Mouse (Mus musculus) neural tube, embryonic 11.5 days (tissue): Measurements from ENCODE around the gene Dip2a. TPM values are rescaled to one million over a fixed set of nuclear protein-coding genes. Genes with fewer than 3 reads are reported as not detected.

Source experiments
- ATAC-seq: fragments of 200-750 bp; cut with Nextera tagmentation; 2 replicates; pipeline ENCODE4 v1.8.0; 2017; ENCODE audit warnings: moderate number of reproducible peaks, mild to moderate bottlenecking, moderate TSS enrichment, moderate library complexity; ENCODE audit not compliant: insufficient read depth, low FRiP score, low TSS enrichment
- DNase-seq: peaks from one replicate; pipeline ENCODE4 v3.0.0-alpha.2; 2015; ENCODE audit warnings: low spot score
- H3K27ac ChIP-seq: fragments of 300-500 bp; sonication (generic); 2 replicates; pipeline ENCODE4 v1.5.1; 2014; ENCODE audit warnings: low read depth, mild to moderate bottlenecking, low read length
- H3K27me3 ChIP-seq: fragments of 300-500 bp; sonication (generic); 2 replicates; pipeline ENCODE4 v1.6.1; 2014; ENCODE audit warnings: mild to moderate bottlenecking, low read length, mixed read lengths; ENCODE audit not compliant: control insufficient read depth, insufficient read depth
- H3K36me3 ChIP-seq: fragments of 300-500 bp; sonication (generic); 2 replicates; pipeline ENCODE4 v1.6.1; 2014; ENCODE audit warnings: mild to moderate bottlenecking, low read length, moderate library complexity, mixed read lengths; ENCODE audit not compliant: control insufficient read depth, insufficient read depth
- H3K4me1 ChIP-seq: fragments of 300-500 bp; sonication (generic); 2 replicates; pipeline ENCODE4 v1.6.1; 2014; ENCODE audit warnings: low read length, mixed read lengths; ENCODE audit not compliant: control insufficient read depth, insufficient read depth
- H3K4me2 ChIP-seq: fragments of 300-500 bp; sonication (generic); 2 replicates; pipeline ENCODE4 v1.6.1; 2014; ENCODE audit warnings: low read depth, mild to moderate bottlenecking, moderate library complexity
- H3K4me3 ChIP-seq: fragments of 300-500 bp; sonication (generic); 2 replicates; pipeline ENCODE4 v1.5.1; 2014; ENCODE audit warnings: low read depth, low read length
- H3K9ac ChIP-seq: fragments of 300-500 bp; sonication (generic); 2 replicates; pipeline ENCODE4 v1.6.1; 2014; ENCODE audit warnings: mild to moderate bottlenecking, low read length
- H3K9me3 ChIP-seq: fragments of 300-500 bp; sonication (generic); 2 replicates; pipeline ENCODE4 v1.6.1; 2016; ENCODE audit warnings: low read length; ENCODE audit not compliant: control insufficient read depth
- WGBS: fragments of 180-500 bp; shearing (Covaris S2); extraction: QIAGEN DNeasy Blood & Tissue Kit; methylation state at CpG from one replicate; pipeline ENCODE4 v1.1.7; 2014; 5-methylcytosine and 5-hydroxymethylcytosine counted together
- polyA plus RNA-seq: library from polyadenylated mRNA; unstranded; fragments of >200 nt; fragmentation: Nextera tagmentation; extraction: Ambion mirVana; gene quantifications from 2 replicates; pipeline ENCODE4 v1.2.1, GENCODE M21; 2014

Dip2a gene
- 4.3 and 4.7 TPM in 2 replicates for polyA plus RNA-seq

GRCm38 (mm10) chr10:76344711-76345539 is at the start of gene Dip2a:
TSS of gene Dip2a (minus strand) at chr10:76345291.
- under 1% methylated on average over 80 of the region's 94 CpGs for WGBS
- H3K9ac ChIP-seq, result peak within 1 kb of the TSS; percentile 90
- peak within 1 kb of the TSS; percentile 81 for H3K4me2 ChIP-seq
- H3K36me3 ChIP-seq, result no peaks in the 10 kb centered on the region
- ATAC-seq, result peak; percentile 92
- H3K27me3 ChIP-seq, result no peaks in the 10 kb centered on the region
- no peaks in the 10 kb centered on the region for H3K9me3 ChIP-seq
- H3K4me1 ChIP-seq, result 0 out of 2 replicates have a peak, but pooled peaks cover 5% of the 10 kb centered on the region
- peak within 1 kb of the TSS; percentile 79 for H3K4me3 ChIP-seq
- peak; percentile 95 for DNase-seq
- peak within 1 kb of the TSS; percentile 85 for H3K27ac ChIP-seq

- H3K27ac ChIP-seq, result no peak overlapping the region
- no peaks in the 10 kb centered on the region for H3K27me3 ChIP-seq
- H3K9me3 ChIP-seq, result no peaks in the 10 kb centered on the region
- no peak for ATAC-seq
- peaks cover 15% of the 10 kb centered on the region for H3K36me3 ChIP-seq
- no peak overlapping the region for H3K9ac ChIP-seq
- H3K4me3 ChIP-seq, result no peak overlapping the region
- no peak overlapping the region for H3K4me2 ChIP-seq
- no peaks in the 10 kb centered on the region for H3K4me1 ChIP-seq
- no peak for DNase-seq
- WGBS, result 95% methylated on average over 12 of the region's 12 CpGs
Measured at GRCm38 (mm10) chr10:76392596-76392995, 47.5 kb upstream of the Dip2a start.

GRCm38 (mm10) chr10:76391786-76392185 is 46.7 kb upstream of the Dip2a start:
- ATAC-seq (no peak), DNase-seq (no peak)
- Histone ChIP-seq H3K4me1 (no peaks in the 10 kb centered on the region), H3K9ac (no peak overlapping the region), H3K4me2 (no peak overlapping the region), H3K9me3 (no peaks in the 10 kb centered on the region), H3K4me3 (no peak overlapping the region), H3K27ac (no peak overlapping the region), H3K36me3 (peaks cover 15% of the 10 kb centered on the region), H3K27me3 (no peaks in the 10 kb centered on the region)
- WGBS, result 85% methylated on average over 9 of the region's 9 CpGs

DNA sequence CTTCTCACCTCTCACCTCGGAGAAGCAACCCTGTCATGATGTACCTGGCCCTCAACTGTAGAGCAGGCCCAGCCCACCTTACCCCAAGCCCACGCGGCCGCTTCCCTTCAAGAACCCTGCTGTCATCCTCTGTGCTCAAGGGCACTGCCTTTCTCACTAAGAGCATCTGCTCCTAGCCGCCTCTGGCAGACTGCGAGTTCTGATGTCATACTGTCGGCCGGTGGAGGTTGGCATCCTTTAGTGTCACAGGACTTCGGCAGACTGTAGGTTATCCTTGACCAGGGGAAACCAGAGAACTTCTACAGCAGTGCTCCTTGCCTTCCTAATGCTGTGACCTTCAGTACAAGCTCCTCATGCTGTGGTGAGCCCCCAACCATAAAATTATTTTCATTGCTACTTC is 46.1 kb upstream of the Dip2a start:
- Histone ChIP-seq H3K4me3 (no peak overlapping the region), H3K4me1 (no peaks in the 10 kb centered on the region), H3K27me3 (no peaks in the 10 kb centered on the region), H3K4me2 (no peak overlapping the region), H3K9me3 (no peaks in the 10 kb centered on the region), H3K36me3 (peaks cover 16% of the 10 kb centered on the region), H3K9ac (no peak overlapping the region), H3K27ac (no peak overlapping the region)
- ATAC-seq (no peak), DNase-seq (no peak)
- WGBS, result 94% methylated on average over 9 of the region's 9 CpGs

DNA sequence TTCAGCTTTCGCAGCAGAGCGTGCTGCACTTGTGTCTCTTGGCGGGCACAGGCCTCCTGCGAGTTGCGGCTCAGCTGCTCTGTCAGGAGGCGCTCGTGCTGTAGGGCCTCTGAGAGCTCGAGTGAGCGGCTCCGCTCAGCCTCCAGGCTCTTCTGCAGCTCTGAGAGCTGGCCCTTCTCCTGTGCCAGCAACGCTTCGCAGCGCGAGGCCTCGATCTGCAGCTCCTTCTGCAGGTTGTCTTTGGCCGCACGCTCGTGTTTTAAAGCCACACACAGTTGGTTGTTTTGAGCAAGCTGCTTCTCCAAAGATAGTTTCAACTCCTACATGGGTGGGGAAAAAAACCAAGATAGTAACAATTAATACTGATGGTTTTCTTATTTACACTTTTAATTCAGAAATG is 29.9 kb upstream of the Dip2a start:
- H3K27ac ChIP-seq, result no peak overlapping the region
- DNase-seq (no peak), ATAC-seq (no peak)
- no peaks in the 10 kb centered on the region for H3K27me3 ChIP-seq
- no peaks in the 10 kb centered on the region for H3K9me3 ChIP-seq
- peaks cover 8% of the 10 kb centered on the region for H3K36me3 ChIP-seq
- H3K4me3 ChIP-seq, result no peak overlapping the region
- no peak overlapping the region for H3K4me2 ChIP-seq
- no peak overlapping the region for H3K9ac ChIP-seq
- H3K4me1 ChIP-seq, result no peaks in the 10 kb centered on the region
- 95% methylated on average over 18 of the region's 18 CpGs for WGBS

DNA sequence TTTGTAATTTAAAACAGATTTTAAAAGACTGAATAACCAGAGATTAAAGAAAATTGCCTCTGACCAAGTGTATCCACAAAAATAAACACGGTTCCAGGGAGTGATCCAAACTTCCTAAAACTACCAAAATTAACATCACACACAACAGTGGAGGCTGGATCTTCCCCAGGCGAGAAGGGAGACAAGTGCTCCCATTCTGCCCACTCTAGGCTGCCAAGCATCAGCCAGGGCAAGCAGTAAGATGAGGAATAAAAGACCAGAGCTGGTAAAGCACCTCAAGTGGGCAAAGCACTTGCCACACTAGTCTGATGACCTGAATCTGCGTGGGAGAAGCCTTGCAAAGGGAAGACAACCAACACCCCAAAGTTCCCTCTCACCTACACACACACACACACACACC is 26.6 kb upstream of the Dip2a start:
- Histone ChIP-seq H3K4me3 (no peak overlapping the region), H3K9me3 (no peaks in the 10 kb centered on the region), H3K27me3 (no peaks in the 10 kb centered on the region), H3K27ac (no peak overlapping the region), H3K9ac (no peak overlapping the region), H3K4me1 (no peaks in the 10 kb centered on the region), H3K4me2 (no peak overlapping the region), H3K36me3 (peaks cover 15% of the 10 kb centered on the region)
- no peak for ATAC-seq
- WGBS, result 91% methylated on average over 3 of the region's 3 CpGs
- no peak for DNase-seq

DNA sequence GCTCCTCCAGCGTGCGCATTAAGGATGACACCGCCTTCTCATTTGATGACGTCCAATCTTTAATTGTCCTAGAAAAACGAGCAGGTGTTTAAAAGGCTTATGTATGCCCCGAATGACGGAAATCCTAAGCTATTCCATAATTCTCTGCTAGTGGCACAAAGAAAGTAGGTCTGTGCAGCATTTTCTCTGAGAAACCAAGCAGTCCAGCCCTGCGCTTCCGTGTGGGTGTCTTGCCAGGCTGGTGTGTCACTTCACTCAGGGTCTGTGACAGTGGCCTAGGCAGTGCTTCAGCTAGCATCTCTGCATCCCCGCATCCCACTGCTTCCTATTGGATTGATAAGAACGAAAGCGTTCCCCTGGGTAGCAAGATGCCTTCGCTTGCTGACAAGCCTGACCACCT is 23.7 kb upstream of the Dip2a start:
- Histone ChIP-seq H3K27ac (no peak overlapping the region), H3K9me3 (no peaks in the 10 kb centered on the region), H3K27me3 (no peaks in the 10 kb centered on the region), H3K4me2 (no peak overlapping the region), H3K9ac (no peak overlapping the region), H3K4me3 (no peak overlapping the region), H3K36me3 (peaks cover 11% of the 10 kb centered on the region), H3K4me1 (no peaks in the 10 kb centered on the region)
- WGBS, result 95% methylated on average over 13 of the region's 13 CpGs
- ATAC-seq (no peak), DNase-seq (no peak)

DNA sequence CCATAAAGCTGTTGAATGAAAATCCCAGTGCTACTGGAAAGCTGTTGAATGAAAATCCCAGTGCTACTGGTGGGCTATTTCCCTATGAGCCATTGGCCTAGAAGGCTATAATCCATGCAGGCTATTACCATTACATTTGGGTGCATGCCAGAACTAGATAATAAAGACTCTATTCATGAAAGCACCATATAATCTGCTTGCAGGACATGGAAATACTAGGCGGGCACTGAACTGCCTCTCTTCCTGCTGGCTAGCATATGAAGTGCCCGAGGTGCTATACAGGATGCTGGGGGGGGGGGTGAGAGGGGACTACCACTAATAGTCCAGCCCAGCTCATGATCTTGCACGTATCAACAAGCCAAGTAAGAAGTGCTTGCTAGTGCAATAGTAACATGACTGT is 18.1 kb upstream of the Dip2a start:
- Histone ChIP-seq H3K27me3 (no peaks in the 10 kb centered on the region), H3K4me1 (no peaks in the 10 kb centered on the region), H3K4me2 (no peak overlapping the region), H3K36me3 (no peaks in the 10 kb centered on the region), H3K27ac (no peak overlapping the region), H3K9me3 (no peaks in the 10 kb centered on the region), H3K4me3 (no peak overlapping the region), H3K9ac (no peak overlapping the region)
- DNase-seq (no peak), ATAC-seq (no peak)
- 78% methylated on average over 3 of the region's 3 CpGs for WGBS

GRCm38 (mm10) chr10:76358468-76358867 is 13.4 kb upstream of the Dip2a start:
- no peaks in the 10 kb centered on the region for H3K27me3 ChIP-seq
- peaks cover 11% of the 10 kb centered on the region for H3K36me3 ChIP-seq
- H3K4me3 ChIP-seq, result no peak overlapping the region
- no peak overlapping the region for H3K4me2 ChIP-seq
- 90% methylated on average over 5 of the region's 5 CpGs for WGBS
- DNase-seq (no peak), ATAC-seq (no peak)
- no peak overlapping the region for H3K9ac ChIP-seq
- no peaks in the 10 kb centered on the region for H3K9me3 ChIP-seq
- no peaks in the 10 kb centered on the region for H3K4me1 ChIP-seq
- no peak overlapping the region for H3K27ac ChIP-seq
